Mouse (Mus musculus) MEL (cell line): ENCODE data around the gene Slc45a1. TPM values are rescaled to one million over a fixed set of nuclear protein-coding genes. Genes with fewer than 3 reads are reported as not detected.
"Not testable (repeated sequence)": the region's sequence is repeated elsewhere in the genome, so short reads cannot be mapped to it uniquely, and the experiment has no call there.

ENCODE experiments used
- DNase-seq: peaks from one replicate; pipeline ENCODE4 v3.0.0; 2011; ENCODE audit warnings: low read depth, low spot score
- H3K27ac ChIP-seq: 2 replicates; pipeline ENCODE4 v1.5.1; 2012; ENCODE audit warnings: low read depth, mild to moderate bottlenecking, control low read depth, low read length, moderate library complexity; ENCODE audit not compliant: control insufficient read depth
- H3K27me3 ChIP-seq, 2 experiments: fragments of 150-350 bp in 1 of 2; sonication (generic) in 1 of 2; 2 replicates each; pipeline ENCODE4 v1.6.1; 2012; ENCODE audit warnings: low read length in 2 of 2, mild to moderate bottlenecking in 2 of 2, improper control_type of control experiment in 1 of 2, moderate library complexity in 1 of 2; ENCODE audit not compliant: insufficient read depth in 2 of 2, control insufficient read depth in 1 of 2
- H3K36me3 ChIP-seq, 2 experiments: 2 replicates each; pipeline ENCODE4 v1.6.1; 2012 to 2014; ENCODE audit warnings: low read length in 2 of 2, improper control_type of control experiment in 1 of 2, inconsistent platforms in 1 of 2, mild to moderate bottlenecking in 1 of 2; ENCODE audit not compliant: insufficient read depth in 2 of 2, control insufficient read depth in 1 of 2
- H3K4me1 ChIP-seq, 2 experiments: fragments of 150-350 bp in 1 of 2; sonication (generic) in 1 of 2; 2 replicates each; pipeline ENCODE4 v1.6.1; 2012; ENCODE audit warnings: low read length in 2 of 2, improper control_type of control experiment in 1 of 2, mild to moderate bottlenecking in 1 of 2; ENCODE audit not compliant: insufficient read depth in 2 of 2, control insufficient read depth in 1 of 2
- H3K4me3 ChIP-seq, 2 experiments: fragments of 150-350 bp in 1 of 2; sonication (generic) in 1 of 2; 2 replicates each; pipeline ENCODE4 v1.5.1; 2012; ENCODE audit warnings: low read depth in 2 of 2, low read length in 2 of 2, mild to moderate bottlenecking in 2 of 2, moderate library complexity in 2 of 2, control low read depth in 1 of 2, improper control_type of control experiment in 1 of 2; ENCODE audit not compliant: control insufficient read depth in 1 of 2, insufficient read depth in 1 of 2
- H3K79me2 ChIP-seq: 2 replicates; pipeline ENCODE4 v1.6.1; 2012; ENCODE audit warnings: mild to moderate bottlenecking, low read length, moderate library complexity; ENCODE audit not compliant: control insufficient read depth, poor library complexity, insufficient read depth
- H3K9ac ChIP-seq: 2 replicates; pipeline ENCODE4 v1.6.1; 2012; ENCODE audit warnings: low read depth, mild to moderate bottlenecking, control low read depth, low read length, moderate library complexity; ENCODE audit not compliant: control insufficient read depth, poor library complexity, severe bottlenecking
- H3K9me3 ChIP-seq: fragments of 150-350 bp; sonication (generic); replicated peaks from 2 replicates; pipeline ENCODE4 v1.6.1; 2012; ENCODE audit warnings: mild to moderate bottlenecking, low read length, improper control_type of control experiment, moderate library complexity; ENCODE audit not compliant: insufficient read depth
- BHLHE40 ChIP-seq: IDR thresholded peaks from 2 replicates; pipeline ENCODE4 v1.6.1; 2012; ENCODE audit warnings: low read depth, mild to moderate bottlenecking, inconsistent platforms, low read length, improper control_type of control experiment, borderline replicate concordance
- GABPA ChIP-seq: IDR thresholded peaks from 2 replicates; pipeline ENCODE4 v1.6.1; 2012; ENCODE audit warnings: low read depth, mild to moderate bottlenecking, inconsistent platforms, low read length, improper control_type of control experiment, moderate library complexity
- HCFC1 ChIP-seq: IDR thresholded peaks from 2 replicates; pipeline ENCODE4 v1.6.1; 2012; ENCODE audit warnings: low read depth, mild to moderate bottlenecking, inconsistent platforms, low read length, improper control_type of control experiment, moderate library complexity
- MAX ChIP-seq: IDR thresholded peaks from 2 replicates; pipeline ENCODE4 v1.6.1; 2011; ENCODE audit warnings: low read length, improper control_type of control experiment
- MYC ChIP-seq: IDR thresholded peaks from 2 replicates; pipeline ENCODE4 v1.6.1; 2011; ENCODE audit warnings: low read depth, mild to moderate bottlenecking, low read length, improper control_type of control experiment, moderate library complexity
- NELFE ChIP-seq: IDR thresholded peaks from 2 replicates; pipeline ENCODE4 v1.6.1; 2011; ENCODE audit warnings: low read depth, low read length, improper control_type of control experiment
- POLR2A ChIP-seq, 2 experiments: IDR thresholded peaks; 2 replicates each; pipeline ENCODE4 v1.6.1; 2011 to 2012; ENCODE audit warnings: low read length in 2 of 2, mild to moderate bottlenecking in 2 of 2, control low read depth in 1 of 2, improper control_type of control experiment in 1 of 2, low read depth in 1 of 2, moderate library complexity in 1 of 2; ENCODE audit not compliant: control insufficient read depth in 1 of 2, insufficient read depth in 1 of 2, poor library complexity in 1 of 2
- POLR2AphosphoS5 ChIP-seq: IDR thresholded peaks from 2 replicates; pipeline ENCODE4 v1.6.1; 2012; ENCODE audit warnings: low read depth, borderline replicate concordance, mild to moderate bottlenecking, inconsistent platforms, low read length, moderate library complexity, mixed read lengths
- TAL1 ChIP-seq: IDR thresholded peaks from 2 replicates; pipeline ENCODE4 v1.6.1; 2012; ENCODE audit warnings: mild to moderate bottlenecking, inconsistent platforms, low read length, moderate library complexity, mixed read lengths
- UBTF ChIP-seq: IDR thresholded peaks from 2 replicates; pipeline ENCODE4 v1.6.1; 2012; ENCODE audit warnings: low read depth, mild to moderate bottlenecking, inconsistent platforms, low read length, improper control_type of control experiment, moderate library complexity, borderline replicate concordance; ENCODE audit not compliant: insufficient read depth
- USF2 ChIP-seq, 2 experiments: IDR thresholded peaks; 2 replicates each; pipeline ENCODE4 v1.6.1; 2011 to 2012; ENCODE audit warnings: improper control_type of control experiment in 2 of 2, low read length in 2 of 2, borderline replicate concordance in 1 of 2, inconsistent platforms in 1 of 2, low read depth in 1 of 2, mild to moderate bottlenecking in 1 of 2; ENCODE audit not compliant: insufficient read depth in 1 of 2
- ZKSCAN1 ChIP-seq: IDR thresholded peaks from 2 replicates; pipeline ENCODE4 v1.6.1; 2012; ENCODE audit warnings: low read depth, mild to moderate bottlenecking, inconsistent platforms, low read length, improper control_type of control experiment, moderate library complexity
- ZNF384 ChIP-seq: IDR thresholded peaks from 2 replicates; pipeline ENCODE4 v1.6.1; 2012; ENCODE audit warnings: low read depth, mild to moderate bottlenecking, inconsistent platforms, low read length, improper control_type of control experiment
- polyA plus RNA-seq, 2 experiments: library from polyadenylated mRNA; stranded (reverse) in 1 of 2; unstranded in 1 of 2; fragments of >175 nt in 1 of 2; fragments of >200 nt in 1 of 2; gene quantifications; 2 replicates each; pipeline versions ENCODE4 v1.2.1 to v1.2.4; 2012; ENCODE audit warnings: low replicate concordance in 2 of 2, low read depth in 1 of 2; ENCODE audit not compliant: insufficient read length in 2 of 2, insufficient read depth in 1 of 2, missing spikeins in 1 of 2
- total RNA-seq: library from RNA; depleted of rRNA; stranded (reverse); fragments of 300-350 nt; gene quantifications from 2 replicates; pipeline ENCODE4 v1.2.3, GENCODE M21; 2012

Gene Slc45a1
- total and polyA plus RNA-seq, 3 experiments = not detected

GRCm38 (mm10) chr4:150603366-150604061, 48.5 kb downstream of the Slc45a1 start:
- Histone ChIP-seq H3K9me3 (no peaks in the 10 kb centered on the region), H3K27me3 (no peaks in the 10 kb centered on the region), H3K4me1 (no peaks in the 10 kb centered on the region), H3K36me3 (no peaks in the 10 kb centered on the region), H3K79me2 (no peaks in the 10 kb centered on the region), H3K9ac (no peak overlapping the region), H3K27ac (no peak overlapping the region), H3K4me3 (no peak overlapping the region)
- TF ChIP-seq TAL1 (no peak), ZNF384 (no peak), NELFE (no peak), ZKSCAN1 (no peak), BHLHE40 (no peak)
- no peak for DNase-seq

DNA sequence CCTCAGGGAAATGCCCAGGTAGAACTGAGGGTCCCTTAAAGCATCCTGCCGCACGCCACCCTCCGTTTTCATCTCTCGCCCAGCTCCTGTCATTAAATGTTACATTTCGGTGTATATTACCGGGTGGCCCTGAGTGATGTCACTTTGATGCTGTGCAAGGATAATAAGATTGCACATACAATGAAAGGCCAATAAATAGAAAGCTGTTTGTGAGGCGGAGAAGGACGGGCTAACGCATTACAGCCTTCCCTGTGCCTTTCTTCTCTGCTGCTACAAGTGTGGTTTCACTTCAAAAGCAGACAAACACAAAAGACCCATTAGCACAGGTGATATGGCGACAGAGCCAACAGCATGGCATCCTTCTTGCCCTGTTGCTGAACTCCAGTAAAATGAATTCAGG, 50.5 kb downstream of the Slc45a1 start:
- Histone ChIP-seq H3K9me3 (no peaks in the 10 kb centered on the region), H3K79me2 (no peaks in the 10 kb centered on the region), H3K4me3 (no peak overlapping the region), H3K36me3 (no peaks in the 10 kb centered on the region), H3K9ac (no peak overlapping the region), H3K27ac (no peak overlapping the region), H3K4me1 (no peaks in the 10 kb centered on the region), H3K27me3 (no peaks in the 10 kb centered on the region)
- no peak for DNase-seq
- TF ChIP-seq MYC (no peak), POLR2AphosphoS5 (no peak), HCFC1 (no peak), POLR2A (IDR thresholded peaks at IDR 0.05; ENCODE audit: control insufficient read depth in 1 of 2, insufficient read depth in 1 of 2, low read depth in 1 of 2, low read length in 2 of 2, poor library complexity in 1 of 2) (no peak), BHLHE40 (no peak), ZKSCAN1 (no peak), TAL1 (no peak), MAX (no peak), GABPA (no peak), UBTF (no peak), USF2 (IDR thresholded peaks at IDR 0.05; ENCODE audit: borderline replicate concordance in 1 of 2, insufficient read depth in 1 of 2, low read depth in 1 of 2, low read length in 2 of 2) (no peak)
- TF ChIP-seq, all 39 proteins: peak for 0

DNA sequence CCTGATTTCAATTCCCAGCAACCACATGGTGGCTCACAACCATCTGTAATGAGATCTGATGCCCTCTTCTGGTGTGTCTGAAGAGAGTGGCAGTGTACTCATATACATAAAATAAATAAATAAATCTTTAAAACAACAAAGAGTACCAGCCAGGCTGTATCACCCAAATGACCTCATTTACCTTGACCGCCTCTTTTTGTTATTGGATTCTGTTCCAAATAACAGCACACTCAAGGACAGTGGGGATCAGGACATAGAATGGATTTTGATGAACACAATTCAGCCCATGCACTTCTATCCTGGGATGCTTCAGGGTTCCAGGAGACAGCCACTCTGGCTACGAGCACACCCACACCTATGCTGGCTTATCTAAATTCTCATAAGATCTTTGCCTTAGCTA, 51.5 kb downstream of the Slc45a1 start:
- H3K79me2 ChIP-seq, H3K9ac ChIP-seq, DNase-seq, H3K4me3 ChIP-seq, H3K9me3 ChIP-seq, H3K36me3 ChIP-seq, H3K27me3 ChIP-seq, H3K27ac ChIP-seq, H3K4me1 ChIP-seq: not testable (repeated sequence)
